Mouse (Mus musculus) intestine, embryonic 15.5 days (tissue): ENCODE data around the gene Zcchc24. TPM values are rescaled to one million over a fixed set of nuclear protein-coding genes. Genes with fewer than 3 reads are reported as not detected.
"Not testable (repeated sequence)": the region's sequence is repeated elsewhere in the genome, so short reads cannot be mapped to it uniquely, and the experiment has no call there.

Experiments used
- ATAC-seq: fragments of 200-750 bp; cut with Nextera tagmentation; 2 replicates; pipeline ENCODE4 v1.8.0; 2017; ENCODE audit warnings: moderate TSS enrichment, moderate library complexity
- H3K27ac ChIP-seq: fragments of 300-500 bp; sonication (generic); 2 replicates; pipeline ENCODE4 v1.5.1; 2015; ENCODE audit warnings: mild to moderate bottlenecking, inconsistent platforms
- H3K27me3 ChIP-seq: fragments of 300-500 bp; sonication (generic); replicated peaks from 2 replicates; pipeline ENCODE4 v1.6.1; 2015; ENCODE audit warnings: inconsistent platforms
- H3K36me3 ChIP-seq: fragments of 300-500 bp; sonication (generic); 2 replicates; pipeline ENCODE4 v1.6.1; 2015; ENCODE audit warnings: inconsistent platforms
- H3K4me1 ChIP-seq: fragments of 300-500 bp; sonication (generic); replicated peaks from 2 replicates; pipeline ENCODE4 v1.6.1; 2015; ENCODE audit warnings: inconsistent platforms
- H3K4me2 ChIP-seq: fragments of 300-500 bp; sonication (generic); replicated peaks from 2 replicates; pipeline ENCODE4 v1.6.1; 2015; ENCODE audit warnings: mild to moderate bottlenecking, inconsistent platforms
- H3K4me3 ChIP-seq: fragments of 300-500 bp; sonication (generic); replicated peaks from 2 replicates; pipeline ENCODE4 v1.5.1; 2015; ENCODE audit warnings: inconsistent platforms
- H3K9ac ChIP-seq: fragments of 300-500 bp; sonication (generic); 2 replicates; pipeline ENCODE4 v1.6.1; 2015; ENCODE audit warnings: inconsistent platforms
- H3K9me3 ChIP-seq: fragments of 300-500 bp; sonication (generic); 2 replicates; pipeline ENCODE4 v1.6.1; 2016; ENCODE audit warnings: inconsistent platforms
- WGBS: fragments of 180-500 bp; shearing (Covaris S2); methylation state at CpG from one replicate; pipeline ENCODE4 v1.1.7; 2015; 5-methylcytosine and 5-hydroxymethylcytosine counted together
- polyA plus RNA-seq: library from polyadenylated mRNA; unstranded; fragments of >200 nt; fragmentation: Nextera tagmentation; extraction: Ambion mirVana; gene quantifications from 2 replicates; pipeline ENCODE4 v1.2.1, GENCODE M21; 2015

The Zcchc24 gene
- 20.6 and 21.0 TPM in 2 replicates for polyA plus RNA-seq

DNA sequence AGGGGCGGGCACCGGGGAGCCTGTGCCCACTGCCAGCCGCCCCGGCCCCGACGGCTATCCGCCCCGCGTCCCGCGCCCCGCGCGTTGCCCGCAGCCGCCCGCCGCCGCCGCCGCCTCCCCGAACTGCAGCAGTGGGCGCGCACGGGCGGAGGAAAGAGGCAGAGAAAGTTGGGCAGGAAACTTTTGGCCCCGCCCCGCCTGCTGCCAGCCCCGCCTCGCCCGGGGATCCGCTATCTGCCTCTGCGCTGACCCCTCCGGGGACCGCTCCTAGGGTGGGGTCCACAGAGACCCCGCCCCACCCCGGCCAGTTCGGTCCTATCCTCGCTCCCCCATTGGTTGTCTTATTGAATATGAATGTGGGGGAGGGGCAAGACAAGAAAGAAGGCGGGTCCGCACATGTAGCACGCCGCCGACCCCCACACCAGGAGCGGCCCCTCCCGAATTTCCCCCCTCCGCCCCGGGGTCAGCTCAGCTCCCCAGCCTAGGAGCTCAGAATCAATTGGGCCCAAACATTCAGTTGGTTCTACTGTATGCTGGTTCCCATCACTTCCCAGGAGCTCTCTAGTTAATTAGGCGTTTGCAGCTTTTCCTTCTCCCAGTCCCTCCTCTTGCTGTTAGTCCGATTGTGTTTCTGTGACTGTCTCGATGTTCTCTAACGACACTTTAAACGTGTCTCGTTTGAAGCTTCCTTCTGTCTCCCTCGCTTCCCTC, at the start of gene Zcchc24:
Gene Zcchc24, minus strand, starts transcription at position 125 of the 711 bp plus-strand sequence.
- Histone ChIP-seq H3K27ac (peak within 1 kb of the TSS; percentile 90), H3K4me1 (peaks cover 37% of the 10 kb centered on the region), H3K9ac (peak within 1 kb of the TSS; percentile 79), H3K9me3 (no peaks in the 10 kb centered on the region), H3K36me3 (no peaks in the 10 kb centered on the region), H3K4me2 (peak within 1 kb of the TSS; percentile 95), H3K4me3 (peak within 1 kb of the TSS; percentile 80), H3K27me3 (no peaks in the 10 kb centered on the region)
- peak; percentile 95 for ATAC-seq
- WGBS, result under 1% methylated on average over 46 of the region's 55 CpGs

DNA sequence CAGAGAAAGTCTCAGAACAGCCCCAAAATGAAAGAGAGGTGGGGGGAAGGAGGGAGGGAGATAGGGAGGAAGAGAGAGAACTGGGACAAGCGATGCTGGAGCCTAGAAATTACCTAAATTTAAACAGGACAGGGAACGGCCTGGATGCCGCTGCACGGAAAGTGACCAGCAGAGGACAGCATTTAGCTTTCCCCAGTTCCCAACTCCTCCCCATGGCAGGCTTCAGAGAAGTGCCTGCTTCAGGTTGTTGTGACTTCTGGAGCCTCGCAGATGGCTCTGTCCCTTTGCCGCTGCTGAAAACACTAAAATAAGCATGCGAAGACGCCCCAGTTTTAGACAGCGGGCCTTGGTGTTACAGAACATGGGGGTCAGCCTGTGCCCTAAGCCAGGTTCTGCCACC, 47.6 kb upstream of the Zcchc24 start:
- WGBS, result 8% methylated on average over 9 of the region's 9 CpGs
- Histone ChIP-seq H3K4me3 (no peak overlapping the region), H3K4me1 (peaks cover 6% of the 10 kb centered on the region), H3K4me2 (0 out of 2 replicates have a peak overlapping the region, but pooled peaks have one; percentile 22), H3K27ac (no peak overlapping the region), H3K36me3 (no peaks in the 10 kb centered on the region), H3K27me3 (no peaks in the 10 kb centered on the region), H3K9me3 (no peaks in the 10 kb centered on the region), H3K9ac (no peak overlapping the region)
- peak; percentile 89 for ATAC-seq

DNA sequence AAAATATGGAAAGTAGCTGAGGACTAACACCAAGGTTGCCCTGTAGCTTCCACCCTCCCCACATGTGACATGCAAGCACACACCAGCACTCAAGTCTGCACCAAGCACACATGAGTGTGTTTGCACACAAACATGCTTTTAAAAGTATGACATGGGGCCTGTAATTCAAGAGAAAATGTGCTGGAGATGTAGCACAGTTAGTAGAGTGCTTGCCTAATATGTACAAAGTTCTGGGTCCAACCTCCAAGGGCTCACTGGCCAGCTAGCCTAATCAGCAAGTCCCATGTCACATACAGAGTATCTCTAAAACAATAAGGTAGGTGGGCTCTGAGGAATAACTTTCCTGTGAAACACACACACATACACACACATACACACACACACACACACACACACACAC, 45.3 kb upstream of the Zcchc24 start:
- H3K9ac ChIP-seq, result no peak overlapping the region
- H3K27me3 ChIP-seq, result no peaks in the 10 kb centered on the region
- H3K4me1 ChIP-seq, result peaks cover 6% of the 10 kb centered on the region
- no peak overlapping the region for H3K4me2 ChIP-seq
- H3K27ac ChIP-seq, result no peak overlapping the region
- no peaks in the 10 kb centered on the region for H3K36me3 ChIP-seq
- no peak for ATAC-seq
- no peak overlapping the region for H3K4me3 ChIP-seq
- no peaks in the 10 kb centered on the region for H3K9me3 ChIP-seq

DNA sequence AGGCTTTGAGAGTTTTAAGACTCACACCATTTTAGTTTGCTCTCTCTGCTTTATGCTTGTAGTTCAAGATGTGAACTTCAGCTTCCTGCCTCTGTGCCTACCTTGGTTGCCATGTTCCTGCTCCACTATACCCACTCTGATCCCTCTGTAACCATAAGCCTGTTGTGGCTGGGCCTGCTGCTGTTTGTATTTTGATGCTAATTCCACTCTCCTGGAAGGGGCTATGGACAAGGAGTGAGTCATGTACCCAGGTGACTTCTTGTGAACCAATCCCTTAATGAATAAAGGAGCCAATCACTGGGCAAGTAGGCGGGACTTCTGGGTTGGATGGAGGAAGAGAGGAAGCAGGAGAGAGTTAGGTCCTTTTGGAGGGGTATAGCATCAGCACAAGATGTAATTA, 42.2 kb upstream of the Zcchc24 start:
- not testable (repeated sequence) for H3K4me1 ChIP-seq, ATAC-seq, H3K27me3 ChIP-seq, H3K4me2 ChIP-seq, H3K27ac ChIP-seq, H3K36me3 ChIP-seq, H3K9me3 ChIP-seq, H3K4me3 ChIP-seq, H3K9ac ChIP-seq
- 71% methylated on average over 1 of the region's 1 CpGs for WGBS

DNA sequence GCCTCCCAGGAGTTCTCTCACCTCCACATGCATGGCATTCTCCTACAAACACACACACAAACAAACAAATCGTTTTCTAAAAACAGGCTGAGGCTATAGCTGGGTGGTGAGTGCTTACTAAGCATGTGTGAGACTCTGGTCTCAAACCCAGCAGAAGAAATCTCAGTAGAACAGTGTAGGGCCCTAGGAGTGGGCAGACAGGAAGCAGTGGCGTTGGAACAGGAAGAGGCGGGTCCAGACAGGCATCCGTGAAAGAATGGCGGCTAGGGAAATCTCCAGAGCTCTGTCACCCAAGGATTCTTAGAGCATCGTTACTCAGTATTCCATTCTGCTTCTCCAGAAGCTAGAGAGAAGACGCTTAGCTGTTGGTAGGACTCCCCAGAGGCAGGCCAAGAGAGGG, 37.7 kb upstream of the Zcchc24 start:
- Histone ChIP-seq H3K27ac (no peak overlapping the region), H3K9ac (no peak overlapping the region), H3K4me3 (no peak overlapping the region), H3K36me3 (no peaks in the 10 kb centered on the region), H3K27me3 (no peaks in the 10 kb centered on the region), H3K9me3 (no peaks in the 10 kb centered on the region), H3K4me1 (0 out of 2 replicates have a peak, but pooled peaks cover 8% of the 10 kb centered on the region), H3K4me2 (no peak overlapping the region)
- 93% methylated on average over 7 of the region's 7 CpGs for WGBS
- no peak for ATAC-seq

DNA sequence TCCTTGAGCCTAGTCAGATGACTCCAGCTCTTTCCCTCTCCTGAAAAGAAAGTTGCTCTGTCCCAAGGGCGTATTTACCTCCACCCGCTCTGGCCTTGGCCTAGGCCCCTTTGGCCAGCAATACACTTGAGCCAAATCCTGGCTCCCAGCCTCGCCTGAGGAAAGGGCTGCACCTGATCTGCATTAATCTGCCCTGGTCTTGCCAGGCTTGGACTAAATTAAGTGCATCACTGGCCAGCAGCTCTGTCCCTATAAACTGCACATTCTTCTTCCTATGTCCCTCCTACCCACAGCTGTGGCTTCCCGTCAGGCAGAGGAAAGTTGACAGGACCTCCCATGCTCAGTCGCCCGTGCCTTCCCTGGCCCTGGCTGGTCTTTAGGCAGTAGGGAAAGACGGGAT, 37.0 kb upstream of the Zcchc24 start:
- Histone ChIP-seq H3K9me3 (no peaks in the 10 kb centered on the region), H3K4me1 (0 out of 2 replicates have a peak, but pooled peaks cover 8% of the 10 kb centered on the region), H3K9ac (no peak overlapping the region), H3K27me3 (no peaks in the 10 kb centered on the region), H3K4me2 (no peak overlapping the region), H3K4me3 (no peak overlapping the region), H3K27ac (no peak overlapping the region), H3K36me3 (no peaks in the 10 kb centered on the region)
- WGBS, result 60% methylated on average over 7 of the region's 7 CpGs
- ATAC-seq, result no peak

DNA sequence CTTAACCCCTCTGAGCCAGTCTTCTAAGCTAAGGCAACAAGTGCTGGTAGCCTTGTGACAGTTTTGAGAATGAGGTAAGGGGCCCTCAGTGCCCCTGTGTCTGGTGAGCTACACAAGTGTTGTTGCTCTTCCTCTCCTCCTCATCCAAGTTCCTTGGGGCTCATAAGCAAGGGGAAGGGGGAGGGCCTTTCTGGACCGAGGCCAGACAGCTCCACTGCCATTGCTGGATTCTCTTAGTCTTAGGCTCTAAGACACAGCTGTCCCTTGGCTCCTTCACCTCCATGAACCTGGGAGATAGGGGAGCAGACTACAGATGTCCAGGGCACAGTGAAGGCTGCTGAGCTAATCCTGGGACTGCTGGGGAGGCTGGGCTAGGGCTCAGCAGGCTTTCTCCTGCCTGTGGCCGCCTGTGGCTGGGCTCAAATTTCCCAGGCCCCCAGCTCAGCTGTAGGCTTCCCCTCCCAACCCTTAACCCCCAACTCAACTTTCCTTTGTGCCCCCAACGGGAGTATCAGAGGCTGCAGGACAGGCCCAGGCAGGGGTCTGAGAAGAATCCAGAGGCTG, 34.5 kb upstream of the Zcchc24 start:
- no peak overlapping the region for H3K4me3 ChIP-seq
- H3K4me1 ChIP-seq, result peaks cover 8% of the 10 kb centered on the region; the same call in 1 of the 2 replicates
- ATAC-seq, result no peak
- 48% methylated on average over 3 of the region's 3 CpGs for WGBS
- no peak overlapping the region for H3K4me2 ChIP-seq
- 0 out of 2 replicates have a peak overlapping the region, but pooled peaks have one; percentile 17 for H3K27ac ChIP-seq
- H3K9me3 ChIP-seq, result no peaks in the 10 kb centered on the region
- no peaks in the 10 kb centered on the region for H3K27me3 ChIP-seq
- no peak overlapping the region for H3K9ac ChIP-seq
- no peaks in the 10 kb centered on the region for H3K36me3 ChIP-seq

DNA sequence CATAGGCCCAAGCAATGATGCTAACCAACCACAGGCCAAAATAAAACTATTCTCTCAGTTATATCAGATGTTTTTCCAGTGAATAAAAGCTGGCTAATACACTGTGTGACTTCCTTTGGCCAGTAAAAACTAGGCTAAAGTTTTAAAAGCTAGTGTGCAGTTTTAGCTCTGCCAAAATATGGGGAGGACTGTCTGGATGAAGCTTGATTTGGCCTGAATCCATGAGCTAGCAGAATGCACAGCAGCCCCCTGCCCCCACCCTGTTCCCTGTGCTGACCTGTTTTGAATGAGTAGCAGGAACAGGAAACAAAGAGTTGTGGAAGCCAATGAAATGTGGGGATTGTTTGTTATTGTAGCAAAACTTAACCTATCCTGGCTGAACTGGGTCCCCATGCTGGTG, 33.7 kb upstream of the Zcchc24 start:
- Histone ChIP-seq H3K27ac (0 out of 2 replicates have a peak overlapping the region, but pooled peaks have one; percentile 17), H3K4me3 (no peak overlapping the region), H3K36me3 (no peaks in the 10 kb centered on the region), H3K4me2 (no peak overlapping the region), H3K9ac (no peak overlapping the region), H3K27me3 (no peaks in the 10 kb centered on the region), H3K9me3 (no peaks in the 10 kb centered on the region), H3K4me1 (peaks cover 8% of the 10 kb centered on the region; the same call in 1 of the 2 replicates)
- no peak for ATAC-seq

DNA sequence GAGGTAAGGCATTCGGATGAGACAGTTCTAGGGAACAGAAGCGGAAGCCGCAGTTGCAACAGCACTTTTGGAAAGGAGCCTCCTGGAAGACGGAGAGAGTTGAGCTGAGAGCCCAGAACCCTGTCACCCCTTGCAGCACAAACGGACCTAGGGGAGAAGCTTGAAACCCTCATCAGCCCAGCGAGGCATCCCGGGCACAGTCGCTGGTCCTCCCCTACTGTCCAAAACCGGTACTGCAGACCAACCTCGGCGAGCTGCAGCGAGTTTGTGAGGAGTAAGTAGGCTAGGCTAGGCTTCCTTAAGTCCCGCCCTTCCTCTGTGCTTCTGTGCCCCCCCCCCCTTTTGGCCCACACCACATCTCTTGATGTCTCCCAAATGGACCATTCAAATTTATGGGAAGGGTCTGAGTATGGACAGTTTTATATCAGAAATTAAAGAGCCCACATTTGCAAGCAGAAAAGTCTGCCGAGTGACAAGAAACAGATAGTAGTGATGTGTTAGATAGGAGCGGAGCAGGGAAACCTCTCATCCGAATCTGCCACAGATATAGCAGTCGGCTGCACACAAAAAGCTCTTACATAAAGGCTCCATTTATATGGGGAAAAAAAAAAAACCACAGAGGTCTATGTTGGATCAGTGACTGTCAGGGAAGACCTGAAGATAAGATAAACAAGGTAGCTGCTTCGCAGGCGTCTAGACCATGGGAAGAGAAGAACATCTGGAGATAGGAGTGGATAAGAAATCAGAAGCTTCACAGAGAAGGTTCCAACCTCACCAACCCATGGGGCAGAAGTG, 31.5 kb upstream of the Zcchc24 start:
- H3K9me3 ChIP-seq, result no peaks in the 10 kb centered on the region
- no peak overlapping the region for H3K4me3 ChIP-seq
- no peaks in the 10 kb centered on the region for H3K27me3 ChIP-seq
- ATAC-seq, result peak; percentile 78
- H3K27ac ChIP-seq, result 0 out of 2 replicates have a peak overlapping the region, but pooled peaks have one; percentile 23
- no peaks in the 10 kb centered on the region for H3K36me3 ChIP-seq
- peaks cover 8% of the 10 kb centered on the region; the same call in 1 of the 2 replicates for H3K4me1 ChIP-seq
- peak overlapping the region; percentile 14; the same call in 1 of the 2 replicates for H3K4me2 ChIP-seq
- WGBS, result 15% methylated on average over 19 of the region's 19 CpGs
- H3K9ac ChIP-seq, result no peak overlapping the region

DNA sequence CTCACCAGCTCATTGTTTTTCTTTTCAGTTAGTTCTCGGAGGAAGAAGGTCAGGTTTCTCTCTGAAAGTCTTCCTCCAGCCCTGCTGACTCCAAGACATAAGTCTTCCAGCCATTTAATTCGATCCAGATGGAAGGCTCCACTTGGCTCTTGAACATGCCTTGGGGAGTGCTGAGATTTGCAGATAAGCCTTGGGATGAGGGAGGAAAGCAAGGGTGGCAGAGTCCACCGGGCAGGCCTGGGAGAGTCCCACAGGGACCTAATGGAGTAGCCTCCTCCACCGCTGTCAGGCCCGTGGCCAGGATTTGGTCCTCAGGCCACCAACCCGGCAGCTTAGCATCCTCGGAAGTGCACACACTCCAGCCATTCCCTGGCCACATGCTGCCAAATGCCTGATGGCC, 27.8 kb upstream of the Zcchc24 start:
- ATAC-seq, result no peak
- Histone ChIP-seq H3K4me3 (no peak overlapping the region), H3K27me3 (no peaks in the 10 kb centered on the region), H3K27ac (no peak overlapping the region), H3K4me1 (peaks cover 3% of the 10 kb centered on the region; the same call in 1 of the 2 replicates), H3K36me3 (no peaks in the 10 kb centered on the region), H3K9me3 (no peaks in the 10 kb centered on the region), H3K9ac (no peak overlapping the region), H3K4me2 (no peak overlapping the region)
- 76% methylated on average over 7 of the region's 7 CpGs for WGBS

DNA sequence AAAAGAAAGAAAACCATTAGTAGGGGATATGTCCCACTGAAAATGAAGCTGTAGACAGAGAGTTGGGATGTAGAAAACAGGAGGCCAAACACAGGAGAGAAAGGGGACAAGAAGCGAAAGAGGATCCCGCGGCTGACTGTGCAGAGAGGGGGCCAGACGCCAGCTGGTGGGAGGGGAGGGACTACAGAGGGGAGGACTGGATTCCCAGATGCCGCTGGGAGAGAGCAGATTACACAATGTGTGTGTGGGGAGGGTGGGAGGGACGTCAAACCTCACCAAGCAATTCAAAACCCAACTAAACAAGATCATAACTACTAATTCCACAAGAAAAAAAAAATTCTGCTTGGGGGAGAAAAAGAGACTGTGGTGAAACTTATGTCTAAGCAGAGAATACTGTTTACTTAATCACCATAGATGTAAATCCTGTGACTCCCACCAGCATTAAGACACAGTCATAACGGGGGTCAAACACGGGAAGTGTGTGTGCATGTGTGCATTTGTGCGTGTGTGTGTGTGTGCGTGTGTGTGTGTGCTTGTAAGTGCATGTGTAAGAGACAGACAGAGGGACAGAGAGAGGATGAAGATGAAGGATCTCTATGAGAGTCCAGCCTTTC, 26.8 kb upstream of the Zcchc24 start:
- 0 out of 2 replicates have a peak overlapping the region, but pooled peaks have one; percentile 11 for H3K4me2 ChIP-seq
- no peaks in the 10 kb centered on the region for H3K9me3 ChIP-seq
- 21% methylated on average over 10 of the region's 10 CpGs for WGBS
- ATAC-seq, result peak; percentile 76
- H3K27me3 ChIP-seq, result no peaks in the 10 kb centered on the region
- H3K4me3 ChIP-seq, result no peak overlapping the region
- peak overlapping the region; percentile 7 for H3K27ac ChIP-seq
- no peaks in the 10 kb centered on the region for H3K36me3 ChIP-seq
- H3K9ac ChIP-seq, result no peak overlapping the region
- H3K4me1 ChIP-seq, result peaks cover 3% of the 10 kb centered on the region; the same call in 1 of the 2 replicates

DNA sequence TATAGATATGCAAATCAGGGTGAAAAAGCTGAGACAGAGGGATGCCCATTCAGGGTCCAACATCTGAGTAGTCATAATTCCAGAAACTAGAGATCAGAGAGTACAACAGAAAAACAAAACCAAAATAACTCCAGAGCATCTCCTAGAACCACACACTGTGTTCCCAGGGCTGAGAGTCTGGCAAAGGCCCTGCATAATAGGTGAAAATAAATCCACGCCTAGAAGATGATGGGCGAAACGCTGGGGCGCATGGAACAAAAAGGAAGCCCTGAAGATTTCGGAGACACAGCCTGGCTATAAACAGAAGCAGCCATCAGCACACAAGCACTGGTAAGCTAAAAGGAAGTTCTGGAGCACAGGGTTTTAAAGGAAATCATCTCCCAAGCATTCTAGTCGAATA, 26.2 kb upstream of the Zcchc24 start:
- Histone ChIP-seq H3K27ac (peak overlapping the region; percentile 6), H3K4me3 (no peak overlapping the region), H3K36me3 (no peaks in the 10 kb centered on the region), H3K27me3 (no peaks in the 10 kb centered on the region), H3K4me1 (peaks cover 3% of the 10 kb centered on the region; the same call in 1 of the 2 replicates), H3K4me2 (no peak overlapping the region), H3K9ac (no peak overlapping the region), H3K9me3 (no peaks in the 10 kb centered on the region)
- 54% methylated on average over 6 of the region's 6 CpGs for WGBS
- ATAC-seq, result no peak
